Mouse (Mus musculus) myocyte (in vitro differentiated cells): ENCODE results near the gene Cavin3. TPM values are rescaled to one million over a fixed set of nuclear protein-coding genes. Genes with fewer than 3 reads are reported as not detected.

ENCODE experiments used
- H3K27me3 ChIP-seq: one replicate; pipeline ENCODE4 v1.6.1; 2011; ENCODE audit not compliant: control insufficient read depth, insufficient read depth, insufficient read length
- H3K36me3 ChIP-seq: one replicate; pipeline ENCODE4 v1.6.1; 2011; ENCODE audit not compliant: control insufficient read depth, insufficient read depth
- H3K4me2 ChIP-seq: one replicate; pipeline ENCODE4 v1.6.1; 2011; ENCODE audit warnings: low read depth, control low read depth
- H3K4me3 ChIP-seq: one replicate; pipeline ENCODE4 v1.5.1; 2011; ENCODE audit warnings: mild to moderate bottlenecking, control low read depth, moderate library complexity
- H3K79me2 ChIP-seq: one replicate; pipeline ENCODE4 v1.6.1; 2011; ENCODE audit not compliant: control insufficient read depth, insufficient read depth
- H3ac ChIP-seq: one replicate; pipeline ENCODE4 v1.6.1; 2011; ENCODE audit not compliant: control insufficient read depth, insufficient read length
- CEBPB ChIP-seq: IDR thresholded peaks from 2 replicates; pipeline ENCODE4 v1.6.1; 2011; ENCODE audit warnings: mild to moderate bottlenecking, moderate library complexity; ENCODE audit not compliant: poor library complexity, insufficient read depth, severe bottlenecking
- E2F4 ChIP-seq: IDR thresholded peaks from one replicate; pipeline ENCODE4 v1.6.1; 2011; ENCODE audit warnings: mild to moderate bottlenecking, control low read depth, moderate library complexity; ENCODE audit not compliant: insufficient read depth
- MYOD1 ChIP-seq, 3 experiments: IDR thresholded peaks; one replicate each; pipeline ENCODE4 v1.6.1; 2011; ENCODE audit warnings: control low read depth in 2 of 3, low read depth in 2 of 3, mild to moderate bottlenecking in 2 of 3, moderate library complexity in 1 of 3; ENCODE audit not compliant: insufficient read length in 2 of 3, control insufficient read depth in 1 of 3
- MYOG ChIP-seq, 3 experiments: IDR thresholded peaks; one replicate each; pipeline ENCODE4 v1.6.1; 2011; ENCODE audit warnings: control low read depth in 2 of 3, low read depth in 2 of 3, mild to moderate bottlenecking in 2 of 3; ENCODE audit not compliant: insufficient read length in 2 of 3, control insufficient read depth in 1 of 3, insufficient read depth in 1 of 3
- POLR2A ChIP-seq: IDR thresholded peaks from one replicate; pipeline ENCODE4 v1.6.1; 2011; ENCODE audit warnings: low read depth, mild to moderate bottlenecking, control low read depth, moderate library complexity; ENCODE audit not compliant: insufficient read length
- POLR2AphosphoS2 ChIP-seq: IDR thresholded peaks from one replicate; pipeline ENCODE4 v1.6.1; 2011; ENCODE audit warnings: low read depth, control low read depth; ENCODE audit not compliant: insufficient read length
- REST ChIP-seq: IDR thresholded peaks from one replicate; pipeline ENCODE4 v1.6.1; 2011; ENCODE audit warnings: mild to moderate bottlenecking, control low read depth, moderate library complexity; ENCODE audit not compliant: insufficient read depth, insufficient read length
- SRF ChIP-seq: IDR thresholded peaks from one replicate; pipeline ENCODE4 v1.6.1; 2011; ENCODE audit warnings: low read depth; ENCODE audit not compliant: control insufficient read depth, insufficient read length
- TCF12 ChIP-seq: IDR thresholded peaks from one replicate; pipeline ENCODE4 v1.6.1; 2011; ENCODE audit warnings: mild to moderate bottlenecking, control low read depth; ENCODE audit not compliant: poor library complexity, insufficient read depth, severe bottlenecking
- TCF3 ChIP-seq: IDR thresholded peaks from one replicate; pipeline ENCODE4 v1.6.1; 2011; ENCODE audit warnings: low read depth, control low read depth; ENCODE audit not compliant: insufficient read length
- USF1 ChIP-seq: IDR thresholded peaks from one replicate; pipeline ENCODE4 v1.6.1; 2011; ENCODE audit warnings: low read depth, mild to moderate bottlenecking, control low read depth, moderate library complexity
- polyA plus RNA-seq: library from polyadenylated mRNA; unstranded; fragments of >200 nt; fragmentation: generic; extraction: Trizol; gene quantifications from one replicate; pipeline ENCODE4 v1.2.1, GENCODE M21; 2012; ENCODE audit warnings: missing spikeins

Cavin3 gene
- polyA plus RNA-seq, 1 experiment: 88.4 TPM

DNA sequence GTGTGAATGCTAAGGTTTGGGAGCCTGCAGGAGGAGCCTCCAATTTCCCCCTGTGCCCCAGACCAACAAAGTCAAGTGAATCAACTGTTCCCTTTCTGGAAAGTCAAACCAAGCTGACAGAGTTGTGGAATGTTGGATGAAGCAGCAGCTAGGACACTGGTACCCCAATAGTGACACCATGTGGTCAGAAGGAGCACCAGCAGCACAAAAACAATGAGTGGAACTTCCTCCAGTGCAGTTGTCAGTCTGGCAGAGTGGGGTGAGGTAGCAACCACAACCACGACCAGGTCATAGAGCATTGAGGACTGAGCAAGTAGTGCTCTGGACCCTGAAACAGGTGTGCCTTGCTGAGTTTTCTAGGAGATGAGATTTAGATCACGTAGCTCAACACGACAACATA is 4.3 kb downstream of the Cavin3 start:
- no peak for TF ChIP-seq TCF3
- no peak for TF ChIP-seq TCF12
- no peak for TF ChIP-seq E2F4
- peak; percentile 33 for TF ChIP-seq POLR2AphosphoS2
- peak in 1 of 3 experiments; percentile 40 for TF ChIP-seq MYOD1 (IDR thresholded peaks at IDR 0.05; ENCODE audit: control insufficient read depth in 1 of 3, insufficient read length in 2 of 3, low read depth in 2 of 3)
- TF ChIP-seq MYOG (IDR thresholded peaks at IDR 0.05; ENCODE audit: control insufficient read depth in 1 of 3, insufficient read depth in 1 of 3, insufficient read length in 2 of 3, low read depth in 2 of 3): peak in 1 of 3 experiments; percentile 34
- Histone ChIP-seq H3K79me2 (no peaks in the 10 kb centered on the region), H3ac (no peak overlapping the region), H3K36me3 (no peaks in the 10 kb centered on the region), H3K4me3 (no peak overlapping the region), H3K4me2 (no peak overlapping the region), H3K27me3 (no peaks in the 10 kb centered on the region)

DNA sequence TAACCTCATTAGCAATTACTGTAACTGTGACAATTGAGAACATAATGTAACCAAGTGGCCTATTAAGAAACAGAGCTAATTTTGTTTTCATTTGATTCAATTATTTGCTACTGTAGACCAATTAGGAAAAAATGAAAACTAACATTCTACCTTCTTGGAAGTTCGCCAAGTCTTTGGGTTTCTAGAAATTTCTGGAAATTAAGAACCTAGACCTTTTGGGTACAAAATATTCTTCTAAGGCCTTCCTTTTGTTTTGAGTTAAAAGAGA is 4.7 kb downstream of the Cavin3 start:
- Histone ChIP-seq H3K79me2 (no peaks in the 10 kb centered on the region), H3K4me2 (no peak overlapping the region), H3ac (no peak overlapping the region), H3K36me3 (no peaks in the 10 kb centered on the region), H3K27me3 (no peaks in the 10 kb centered on the region), H3K4me3 (no peak overlapping the region)
- TF ChIP-seq POLR2AphosphoS2: no peak
- no peak for TF ChIP-seq TCF3
- no peak for TF ChIP-seq MYOD1 (IDR thresholded peaks at IDR 0.05; ENCODE audit: control insufficient read depth in 1 of 3, insufficient read length in 2 of 3, low read depth in 2 of 3)
- no peak for TF ChIP-seq E2F4
- no peak for TF ChIP-seq SRF

DNA sequence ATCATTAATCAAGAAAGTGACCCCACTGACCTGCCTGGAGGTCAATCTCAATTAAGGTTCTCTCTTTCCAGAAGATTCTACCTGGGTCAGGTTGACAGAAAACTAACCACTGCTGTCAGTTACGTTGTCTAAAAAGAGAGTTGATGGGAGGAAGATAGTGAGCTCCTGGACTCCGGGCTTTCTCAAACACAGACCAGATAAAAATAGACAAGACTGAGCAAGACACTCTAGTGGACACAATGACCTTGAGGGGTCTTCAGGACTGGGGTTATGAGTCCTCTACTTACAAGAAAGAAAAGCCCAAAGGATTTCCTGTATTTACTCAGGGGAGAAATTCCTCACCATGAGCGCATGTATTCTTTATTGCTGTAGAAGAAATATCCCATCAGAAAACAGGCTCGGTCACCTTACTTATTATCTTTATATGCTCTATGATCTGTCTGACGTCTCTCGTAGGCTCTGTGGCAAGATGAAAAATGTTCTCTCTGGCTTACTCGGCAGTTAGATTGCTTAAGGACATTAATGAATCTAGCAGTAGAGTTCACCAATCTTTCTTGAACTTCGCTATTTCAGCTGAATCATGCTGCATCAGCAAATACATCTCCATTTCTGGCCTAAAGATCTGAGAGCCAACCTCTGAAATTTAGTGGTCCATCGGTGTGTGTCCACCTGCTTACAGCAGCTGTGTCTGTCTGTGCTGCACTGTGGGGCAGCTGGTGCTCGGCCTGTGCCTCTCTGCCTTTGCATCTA is 5.2 kb downstream of the Cavin3 start:
- TF ChIP-seq TCF3 (peak; percentile 49), MYOD1 (IDR thresholded peaks at IDR 0.05; ENCODE audit: control insufficient read depth in 1 of 3, insufficient read length in 2 of 3, low read depth in 2 of 3) (peak in 2 of 3 experiments; percentile 77 to 85), USF1 (no peak), MYOG (IDR thresholded peaks at IDR 0.05; ENCODE audit: control insufficient read depth in 1 of 3, insufficient read depth in 1 of 3, insufficient read length in 2 of 3, low read depth in 2 of 3) (peak in 2 of 3 experiments; percentile 73 to 82)
- Histone ChIP-seq H3K4me2 (no peak overlapping the region), H3K4me3 (no peak overlapping the region)

DNA sequence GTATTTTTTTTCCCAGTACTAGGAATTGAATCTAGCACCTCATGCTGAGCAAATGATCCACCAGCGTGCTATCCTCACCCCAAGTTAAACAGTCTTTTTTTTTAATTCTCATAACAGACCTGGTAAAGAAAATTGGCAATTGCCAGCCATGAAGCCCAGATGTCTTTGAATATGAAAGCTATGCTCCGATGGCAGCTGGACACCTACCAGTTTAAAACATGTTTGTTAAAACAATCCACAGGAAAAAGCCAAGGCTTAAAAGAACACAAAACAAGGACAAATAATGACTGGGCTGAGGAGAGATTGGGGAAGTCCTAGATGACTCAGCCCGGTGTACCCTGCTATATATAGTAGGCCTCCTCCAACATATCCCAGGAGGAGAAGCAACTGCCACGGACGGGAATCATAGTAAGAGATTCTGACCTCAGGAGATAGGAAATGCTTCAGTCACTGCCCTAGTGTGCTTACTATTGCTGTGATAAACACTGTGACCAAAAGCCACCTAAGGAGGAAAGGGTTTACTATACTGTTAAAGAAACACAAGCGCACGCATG is 6.6 kb downstream of the Cavin3 start:
- H3K4me3 ChIP-seq: no peak overlapping the region
- TF ChIP-seq USF1 (no peak), TCF12 (no peak), E2F4 (no peak), POLR2AphosphoS2 (no peak), REST (no peak), SRF (no peak), TCF3 (no peak), MYOG (IDR thresholded peaks at IDR 0.05; ENCODE audit: control insufficient read depth in 1 of 3, insufficient read depth in 1 of 3, insufficient read length in 2 of 3, low read depth in 2 of 3) (no peak), CEBPB (no peak), POLR2A (no peak)
- no peak overlapping the region for H3ac ChIP-seq
- no peaks in the 10 kb centered on the region for H3K36me3 ChIP-seq
- no peaks in the 10 kb centered on the region for H3K79me2 ChIP-seq
- no peaks in the 10 kb centered on the region for H3K27me3 ChIP-seq
- peak overlapping the region; percentile 28 for H3K4me2 ChIP-seq

More for the DNA sequence above, 5.2 kb downstream of the Cavin3 start:
- no peaks in the 10 kb centered on the region for H3K27me3 ChIP-seq
- no peaks in the 10 kb centered on the region for H3K79me2 ChIP-seq
- no peak overlapping the region for H3ac ChIP-seq
- H3K36me3 ChIP-seq: no peaks in the 10 kb centered on the region

DNA sequence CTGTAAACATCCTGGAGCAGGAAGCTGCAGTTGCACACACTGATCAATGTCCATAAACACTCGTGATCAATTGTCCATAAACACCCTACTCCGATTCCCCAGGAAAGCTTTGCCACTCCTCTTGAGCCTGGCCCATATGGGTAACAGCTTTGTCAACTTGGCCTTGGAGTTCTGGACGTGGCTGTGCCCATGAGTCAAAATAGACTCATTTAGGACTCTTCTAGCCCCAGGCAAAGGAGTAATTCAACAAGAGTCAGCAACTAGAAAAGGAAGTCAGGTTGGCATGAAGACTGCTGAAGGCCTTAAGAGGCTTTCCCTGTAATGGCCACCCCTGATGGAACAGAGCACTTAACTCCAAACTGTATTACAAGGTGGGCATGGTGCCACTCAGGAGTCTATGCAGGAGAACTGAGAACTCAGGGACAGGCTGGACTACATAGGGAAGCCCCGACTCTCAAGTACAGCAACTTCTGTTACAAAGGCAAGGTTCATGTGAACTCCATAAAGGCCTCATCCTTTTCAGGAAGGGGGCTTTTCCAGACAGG is 7.3 kb downstream of the Cavin3 start:
- no peak overlapping the region for H3K4me3 ChIP-seq
- H3K36me3 ChIP-seq: no peaks in the 10 kb centered on the region
- TF ChIP-seq REST (no peak), SRF (no peak), CEBPB (no peak), TCF12 (no peak), TCF3 (no peak), MYOG (IDR thresholded peaks at IDR 0.05; ENCODE audit: control insufficient read depth in 1 of 3, insufficient read depth in 1 of 3, insufficient read length in 2 of 3, low read depth in 2 of 3) (no peak), MYOD1 (IDR thresholded peaks at IDR 0.05; ENCODE audit: control insufficient read depth in 1 of 3, insufficient read length in 2 of 3, low read depth in 2 of 3) (no peak), POLR2AphosphoS2 (no peak), USF1 (no peak), POLR2A (no peak)
- H3ac ChIP-seq: no peak overlapping the region
- H3K27me3 ChIP-seq: no peaks in the 10 kb centered on the region
- H3K4me2 ChIP-seq: peak overlapping the region; percentile 28
- H3K79me2 ChIP-seq: no peaks in the 10 kb centered on the region
